Mouse (Mus musculus): Measurements from ENCODE around the gene Camkk2. TPM values are rescaled to one million over a fixed set of nuclear protein-coding genes. Genes with fewer than 3 reads are reported as not detected.

Camkk2 gene
- polyA plus RNA-seq (2014; fragmentation: Nextera tagmentation; extraction: Ambion mirVana) = 22.2 and 28.8 TPM in 2 replicates

- WGBS = 0% methylated on average over 40 of the region's 63 CpGs
- peak within 1 kb of the TSS; percentile 30; the same call in 1 of the 2 replicates for H3K27ac ChIP-seq (ENCODE audit: low read depth, low read length)
These were observed at the start of gene Camkk2 for GRCm38 (mm10) chr5:122779277-122779834. Gene Camkk2, minus strand, starts transcription at chr5:122779409.

GRCm38 (mm10) chr5:122825099-122825498 lies 45.9 kb upstream of the Camkk2 start:
- no peak for DNase-seq (ENCODE audit: low spot score)
- H3K9ac ChIP-seq (ENCODE audit: low read depth, low read length) = no peak overlapping the region
- no peak overlapping the region for H3K4me2 ChIP-seq (replicated peaks; ENCODE audit: low read depth, low read length)
- no peak for ATAC-seq (ENCODE audit: low FRiP score)
- no peak overlapping the region for H3K4me3 ChIP-seq (ENCODE audit: low read depth, low read length)
- H3K4me1 ChIP-seq (replicated peaks; ENCODE audit: control insufficient read depth, insufficient read depth, low read length) = no peaks in the 10 kb centered on the region
- no peaks in the 10 kb centered on the region for H3K27me3 ChIP-seq (ENCODE audit: control insufficient read depth, insufficient read depth, low read length)
- no peaks in the 10 kb centered on the region for H3K9me3 ChIP-seq (ENCODE audit: control insufficient read depth, low read length)
- no peaks in the 10 kb centered on the region for H3K36me3 ChIP-seq (ENCODE audit: control insufficient read depth, insufficient read depth, low read length)
- 84% methylated on average over 8 of the region's 8 CpGs for WGBS
- H3K27ac ChIP-seq (ENCODE audit: low read depth, low read length) = no peak overlapping the region

More at GRCm38 (mm10) chr5:122779277-122779834, at the start of gene Camkk2:
- Histone ChIP-seq H3K9me3 (ENCODE audit: control insufficient read depth, low read length) (no peaks in the 10 kb centered on the region), H3K4me2 (replicated peaks; ENCODE audit: low read depth, low read length) (peak within 1 kb of the TSS; percentile 98), H3K4me3 (ENCODE audit: low read depth, low read length) (peak within 1 kb of the TSS; percentile 93), H3K9ac (ENCODE audit: low read depth, low read length) (peak within 1 kb of the TSS; percentile 85), H3K36me3 (ENCODE audit: control insufficient read depth, insufficient read depth, low read length) (no peaks in the 10 kb centered on the region), H3K27me3 (ENCODE audit: control insufficient read depth, insufficient read depth, low read length) (no peaks in the 10 kb centered on the region; the same call in 1 of the 2 replicates), H3K4me1 (replicated peaks; ENCODE audit: control insufficient read depth, insufficient read depth, low read length) (0 out of 2 replicates have a peak, but pooled peaks cover 3% of the 10 kb centered on the region)
- DNase-seq (ENCODE audit: low spot score) = peak; percentile 91
- ATAC-seq (ENCODE audit: low FRiP score) = peak; percentile 85

GRCm38 (mm10) chr5:122824450-122824849 lies 45.2 kb upstream of the Camkk2 start:
- no peaks in the 10 kb centered on the region for H3K9me3 ChIP-seq (ENCODE audit: control insufficient read depth, low read length)
- no peaks in the 10 kb centered on the region for H3K4me1 ChIP-seq (replicated peaks; ENCODE audit: control insufficient read depth, insufficient read depth, low read length)
- no peak overlapping the region for H3K27ac ChIP-seq (ENCODE audit: low read depth, low read length)
- 68% methylated on average over 6 of the region's 6 CpGs for WGBS
- ATAC-seq (ENCODE audit: low FRiP score) (no peak), DNase-seq (ENCODE audit: low spot score) (no peak)
- no peaks in the 10 kb centered on the region for H3K36me3 ChIP-seq (ENCODE audit: control insufficient read depth, insufficient read depth, low read length)
- no peak overlapping the region for H3K4me2 ChIP-seq (replicated peaks; ENCODE audit: low read depth, low read length)
- no peak overlapping the region for H3K9ac ChIP-seq (ENCODE audit: low read depth, low read length)
- no peak overlapping the region for H3K4me3 ChIP-seq (ENCODE audit: low read depth, low read length)
- H3K27me3 ChIP-seq (ENCODE audit: control insufficient read depth, insufficient read depth, low read length) = no peaks in the 10 kb centered on the region

- Histone ChIP-seq H3K27ac (ENCODE audit: low read depth, low read length) (no peak overlapping the region), H3K9ac (ENCODE audit: low read depth, low read length) (no peak overlapping the region), H3K27me3 (ENCODE audit: control insufficient read depth, insufficient read depth, low read length) (no peaks in the 10 kb centered on the region), H3K4me2 (replicated peaks; ENCODE audit: low read depth, low read length) (no peak overlapping the region), H3K4me1 (replicated peaks; ENCODE audit: control insufficient read depth, insufficient read depth, low read length) (no peaks in the 10 kb centered on the region), H3K4me3 (ENCODE audit: low read depth, low read length) (no peak overlapping the region), H3K36me3 (ENCODE audit: control insufficient read depth, insufficient read depth, low read length) (no peaks in the 10 kb centered on the region), H3K9me3 (ENCODE audit: control insufficient read depth, low read length) (no peaks in the 10 kb centered on the region)
- WGBS = 80% methylated on average over 1 of the region's 1 CpGs
- no peak for ATAC-seq (ENCODE audit: low FRiP score)
- no peak for DNase-seq (ENCODE audit: low spot score)
These were observed 44.8 kb upstream of the Camkk2 start for GRCm38 (mm10) chr5:122823976-122824375.

- WGBS = 91% methylated on average over 4 of the region's 4 CpGs
These were observed 43.2 kb upstream of the Camkk2 start for GRCm38 (mm10) chr5:122822441-122822840.

GRCm38 (mm10) chr5:122821524-122821885 lies 42.3 kb upstream of the Camkk2 start:
- DNase-seq (ENCODE audit: low spot score) (no peak), ATAC-seq (ENCODE audit: low FRiP score) (peak; percentile 70)
- Histone ChIP-seq H3K9me3 (ENCODE audit: control insufficient read depth, low read length) (no peaks in the 10 kb centered on the region), H3K27ac (ENCODE audit: low read depth, low read length) (peak overlapping the region; percentile 92), H3K4me2 (replicated peaks; ENCODE audit: low read depth, low read length) (peak overlapping the region; percentile 41; the same call in 1 of the 2 replicates), H3K4me1 (replicated peaks; ENCODE audit: control insufficient read depth, insufficient read depth, low read length) (no peaks in the 10 kb centered on the region), H3K27me3 (ENCODE audit: control insufficient read depth, insufficient read depth, low read length) (no peaks in the 10 kb centered on the region), H3K36me3 (ENCODE audit: control insufficient read depth, insufficient read depth, low read length) (no peaks in the 10 kb centered on the region; the same call in 1 of the 2 replicates), H3K9ac (ENCODE audit: low read depth, low read length) (peak overlapping the region; percentile 34; the same call in 1 of the 2 replicates), H3K4me3 (ENCODE audit: low read depth, low read length) (peak overlapping the region; percentile 74)
- 1% methylated on average over 10 of the region's 10 CpGs for WGBS

More at GRCm38 (mm10) chr5:122822441-122822840, 43.2 kb upstream of the Camkk2 start:
- H3K27ac ChIP-seq (ENCODE audit: low read depth, low read length) = no peak overlapping the region
- no peaks in the 10 kb centered on the region for H3K27me3 ChIP-seq (ENCODE audit: control insufficient read depth, insufficient read depth, low read length)
- no peak for DNase-seq (ENCODE audit: low spot score)
- H3K36me3 ChIP-seq (ENCODE audit: control insufficient read depth, insufficient read depth, low read length) = no peaks in the 10 kb centered on the region; the same call in 1 of the 2 replicates
- no peak overlapping the region for H3K9ac ChIP-seq (ENCODE audit: low read depth, low read length)
- no peaks in the 10 kb centered on the region for H3K9me3 ChIP-seq (ENCODE audit: control insufficient read depth, low read length)
- no peaks in the 10 kb centered on the region for H3K4me1 ChIP-seq (replicated peaks; ENCODE audit: control insufficient read depth, insufficient read depth, low read length)
- no peak for ATAC-seq (ENCODE audit: low FRiP score)
- H3K4me3 ChIP-seq (ENCODE audit: low read depth, low read length) = no peak overlapping the region
- H3K4me2 ChIP-seq (replicated peaks; ENCODE audit: low read depth, low read length) = no peak overlapping the region

GRCm38 (mm10) chr5:122820777-122821523 lies 41.7 kb upstream of the Camkk2 start, which contains the start of gene Anapc5:
Gene Anapc5, minus strand, starts transcription at chr5:122821339.
- H3K9ac ChIP-seq (ENCODE audit: low read depth, low read length) = peak within 1 kb of the TSS; percentile 69
- no peaks in the 10 kb centered on the region for H3K9me3 ChIP-seq (ENCODE audit: control insufficient read depth, low read length)
- peak within 1 kb of the TSS; percentile 41 for H3K4me2 ChIP-seq (replicated peaks; ENCODE audit: low read depth, low read length)
- peak; percentile 92 for DNase-seq (ENCODE audit: low spot score)
- no peaks in the 10 kb centered on the region; the same call in 1 of the 2 replicates for H3K36me3 ChIP-seq (ENCODE audit: control insufficient read depth, insufficient read depth, low read length)
- under 1% methylated on average over 55 of the region's 55 CpGs for WGBS
- no peaks in the 10 kb centered on the region for H3K4me1 ChIP-seq (replicated peaks; ENCODE audit: control insufficient read depth, insufficient read depth, low read length)
- H3K4me3 ChIP-seq (ENCODE audit: low read depth, low read length) = peak within 1 kb of the TSS; percentile 74
- H3K27ac ChIP-seq (ENCODE audit: low read depth, low read length) = peak within 1 kb of the TSS; percentile 92
- H3K27me3 ChIP-seq (ENCODE audit: control insufficient read depth, insufficient read depth, low read length) = no peaks in the 10 kb centered on the region
- peak; percentile 100 for ATAC-seq (ENCODE audit: low FRiP score)

- H3K36me3 ChIP-seq (ENCODE audit: control insufficient read depth, insufficient read depth, low read length) = peaks cover 13% of the 10 kb centered on the region
- DNase-seq (ENCODE audit: low spot score) (no peak), ATAC-seq (ENCODE audit: low FRiP score) (no peak)
- 91% methylated on average over 3 of the region's 3 CpGs for WGBS
- no peak overlapping the region for H3K9ac ChIP-seq (ENCODE audit: low read depth, low read length)
- no peak overlapping the region for H3K4me3 ChIP-seq (ENCODE audit: low read depth, low read length)
- no peaks in the 10 kb centered on the region for H3K27me3 ChIP-seq (ENCODE audit: control insufficient read depth, insufficient read depth, low read length)
- H3K27ac ChIP-seq (ENCODE audit: low read depth, low read length) = no peak overlapping the region
- H3K4me1 ChIP-seq (replicated peaks; ENCODE audit: control insufficient read depth, insufficient read depth, low read length) = no peaks in the 10 kb centered on the region
- no peaks in the 10 kb centered on the region for H3K9me3 ChIP-seq (ENCODE audit: control insufficient read depth, low read length)
- H3K4me2 ChIP-seq (replicated peaks; ENCODE audit: low read depth, low read length) = no peak overlapping the region
These were observed 33.5 kb upstream of the Camkk2 start for GRCm38 (mm10) chr5:122812699-122813098.

All from hindbrain, embryonic 11.5 days (tissue).